Mouse (Mus musculus) heart, postnatal 0 days (tissue): ENCODE results near the gene Exosc6. TPM values are rescaled to one million over a fixed set of nuclear protein-coding genes. Genes with fewer than 3 reads are reported as not detected.
"Not testable (repeated sequence)": the region's sequence is repeated elsewhere in the genome, so short reads cannot be mapped to it uniquely, and the experiment has no call there.

Source experiments
- ATAC-seq: fragments of 200-750 bp; cut with Nextera tagmentation; 2 replicates; pipeline ENCODE4 v1.8.0; 2017; ENCODE audit warnings: low read depth, moderate number of reproducible peaks, moderate library complexity; ENCODE audit not compliant: insufficient read depth
- DNase-seq: peaks from one replicate; pipeline ENCODE4 v3.0.0-alpha.2; 2016; ENCODE audit warnings: low spot score
- H3K27ac ChIP-seq: fragments of 300-500 bp; sonication (generic); 2 replicates; pipeline ENCODE4 v1.5.1; 2014; ENCODE audit warnings: low read depth, mild to moderate bottlenecking
- H3K27me3 ChIP-seq: fragments of 300-500 bp; sonication (generic); 2 replicates; pipeline ENCODE4 v1.6.1; 2014; ENCODE audit warnings: low read length, mixed read lengths; ENCODE audit not compliant: control insufficient read depth, insufficient read depth
- H3K36me3 ChIP-seq: fragments of 300-500 bp; sonication (generic); replicated peaks from 2 replicates; pipeline ENCODE4 v1.6.1; 2014; ENCODE audit warnings: low read length, mixed read lengths; ENCODE audit not compliant: control insufficient read depth, insufficient read depth
- H3K4me1 ChIP-seq: fragments of 300-500 bp; sonication (generic); 2 replicates; pipeline ENCODE4 v1.6.1; 2014; ENCODE audit warnings: antibody characterized with exemption; ENCODE audit not compliant: control insufficient read depth, insufficient read depth
- H3K4me2 ChIP-seq: fragments of 300-500 bp; sonication (generic); 2 replicates; pipeline ENCODE4 v1.6.1; 2014; ENCODE audit warnings: low read depth, mild to moderate bottlenecking, low read length, moderate library complexity
- H3K4me3 ChIP-seq: fragments of 300-500 bp; sonication (generic); 2 replicates; pipeline ENCODE4 v1.5.1; 2014; ENCODE audit warnings: low read depth, low read length
- H3K9ac ChIP-seq: fragments of 300-500 bp; sonication (generic); replicated peaks from 2 replicates; pipeline ENCODE4 v1.6.1; 2014; ENCODE audit warnings: low read depth, low read length, mixed read lengths
- H3K9me3 ChIP-seq: fragments of 300-500 bp; sonication (generic); replicated peaks from 2 replicates; pipeline ENCODE4 v1.6.1; 2016; ENCODE audit warnings: low read length; ENCODE audit not compliant: control insufficient read depth
- CTCF ChIP-seq: IDR thresholded peaks from 2 replicates; pipeline ENCODE4 v1.5.1; 2016; ENCODE audit warnings: antibody characterized with exemption, control low read depth, low read depth
- EP300 ChIP-seq: IDR thresholded peaks from 2 replicates; pipeline ENCODE4 v1.6.1; 2016; ENCODE audit warnings: antibody characterized with exemption, low read depth
- WGBS: fragments of 180-500 bp; shearing (Covaris S2); extraction: QIAGEN DNeasy Blood & Tissue Kit; methylation state at CpG from one replicate; pipeline ENCODE4 v1.1.7; 2014; 5-methylcytosine and 5-hydroxymethylcytosine counted together
- polyA plus RNA-seq: library from polyadenylated mRNA; unstranded; fragments of >200 nt; fragmentation: Nextera tagmentation; extraction: Ambion mirVana; gene quantifications from 2 replicates; pipeline ENCODE4 v1.2.1, GENCODE M21; 2015
- total RNA-seq: library from RNA; depleted of rRNA; stranded (reverse); fragments of >200 nt; gene quantifications from 2 replicates; pipeline ENCODE4 v1.2.3, GENCODE M21; 2014; ENCODE audit warnings: low replicate concordance

The Exosc6 gene
- total and polyA plus RNA-seq, 2 experiments from 2014 or later = 0.38 to 7.1 TPM

GRCm38 (mm10) chr8:111061688-111062071, 5.5 kb downstream of the Exosc6 start:
- Histone ChIP-seq H3K4me2 (peak overlapping the region; percentile 71), H3K9ac (peak overlapping the region; percentile 33), H3K36me3 (no peaks in the 10 kb centered on the region), H3K9me3 (no peaks in the 10 kb centered on the region), H3K27me3 (no peaks in the 10 kb centered on the region), H3K4me3 (peak overlapping the region; percentile 59), H3K4me1 (peaks cover 10% of the 10 kb centered on the region; the same call in 1 of the 2 replicates), H3K27ac (no peak overlapping the region)
- no peak for DNase-seq
- TF ChIP-seq CTCF (no peak), EP300 (no peak)
- no peak for ATAC-seq
- 3% methylated on average over 14 of the region's 14 CpGs for WGBS

GRCm38 (mm10) chr8:111062072-111062757, 6.1 kb downstream of the Exosc6 start:
- under 1% methylated on average over 27 of the region's 27 CpGs for WGBS
- peak; percentile 69 for ATAC-seq
- TF ChIP-seq EP300 (no peak), CTCF (no peak)
- DNase-seq = peak; percentile 66
- H3K27me3 ChIP-seq = no peaks in the 10 kb centered on the region
- H3K36me3 ChIP-seq = no peaks in the 10 kb centered on the region
- peaks cover 5% of the 10 kb centered on the region; the same call in 1 of the 2 replicates for H3K4me1 ChIP-seq
- peak overlapping the region; percentile 33 for H3K9ac ChIP-seq
- H3K9me3 ChIP-seq = no peaks in the 10 kb centered on the region
- H3K27ac ChIP-seq = no peak overlapping the region
- peak overlapping the region; percentile 59 for H3K4me3 ChIP-seq
- peak overlapping the region; percentile 71 for H3K4me2 ChIP-seq

- H3K9me3 ChIP-seq = no peaks in the 10 kb centered on the region
- DNase-seq (no peak), ATAC-seq (no peak)
- H3K36me3 ChIP-seq = no peaks in the 10 kb centered on the region
- H3K27ac ChIP-seq = no peak overlapping the region
- WGBS = 70% methylated on average over 2 of the region's 2 CpGs
- TF ChIP-seq CTCF (no peak), EP300 (no peak)
- no peak overlapping the region for H3K4me3 ChIP-seq
- no peaks in the 10 kb centered on the region for H3K4me1 ChIP-seq
- H3K27me3 ChIP-seq = no peaks in the 10 kb centered on the region
- no peak overlapping the region for H3K9ac ChIP-seq
- peak overlapping the region; percentile 71; the same call in 1 of the 2 replicates for H3K4me2 ChIP-seq
These were observed 6.8 kb downstream of the Exosc6 start for GRCm38 (mm10) chr8:111062893-111063292.

GRCm38 (mm10) chr8:111066308-111066707, 10.2 kb downstream of the Exosc6 start:
- Histone ChIP-seq H3K27me3 (no peaks in the 10 kb centered on the region), H3K9ac (no peak overlapping the region), H3K4me2 (no peak overlapping the region), H3K27ac (no peak overlapping the region), H3K4me3 (no peak overlapping the region), H3K9me3 (no peaks in the 10 kb centered on the region), H3K36me3 (no peaks in the 10 kb centered on the region), H3K4me1 (no peaks in the 10 kb centered on the region)
- no peak for DNase-seq
- no peak for ATAC-seq
- WGBS = 50% methylated on average over 4 of the region's 4 CpGs
- TF ChIP-seq CTCF (no peak), EP300 (no peak)

- Histone ChIP-seq H3K27me3 (no peaks in the 10 kb centered on the region), H3K4me2 (no peak overlapping the region), H3K27ac (no peak overlapping the region), H3K4me3 (no peak overlapping the region), H3K4me1 (no peaks in the 10 kb centered on the region), H3K36me3 (no peaks in the 10 kb centered on the region), H3K9ac (no peak overlapping the region), H3K9me3 (no peaks in the 10 kb centered on the region)
- ATAC-seq (no peak), DNase-seq (no peak)
- WGBS = 29% methylated on average over 10 of the region's 10 CpGs
- TF ChIP-seq CTCF = no peak
- TF ChIP-seq EP300 = no peak
These were observed 11.3 kb downstream of the Exosc6 start for GRCm38 (mm10) chr8:111067439-111067838.

GRCm38 (mm10) chr8:111068660-111069059, 12.5 kb downstream of the Exosc6 start:
- not testable (repeated sequence) for H3K27ac ChIP-seq, ATAC-seq, H3K9ac ChIP-seq, H3K4me1 ChIP-seq, H3K4me2 ChIP-seq, H3K9me3 ChIP-seq, H3K4me3 ChIP-seq, H3K36me3 ChIP-seq, H3K27me3 ChIP-seq, DNase-seq
- WGBS = 81% methylated on average over 9 of the region's 9 CpGs
